Mouse (Mus musculus) cerebellum, postnatal 4 days (tissue): ENCODE data around the gene Kl.

Experiments
- DNase-seq, 2 experiments: peaks; one replicate each; pipeline ENCODE4 v3.0.0; 2022; ENCODE audit warnings: low spot score in 2 of 2, mixed read lengths in 1 of 2

The Kl gene

DNA sequence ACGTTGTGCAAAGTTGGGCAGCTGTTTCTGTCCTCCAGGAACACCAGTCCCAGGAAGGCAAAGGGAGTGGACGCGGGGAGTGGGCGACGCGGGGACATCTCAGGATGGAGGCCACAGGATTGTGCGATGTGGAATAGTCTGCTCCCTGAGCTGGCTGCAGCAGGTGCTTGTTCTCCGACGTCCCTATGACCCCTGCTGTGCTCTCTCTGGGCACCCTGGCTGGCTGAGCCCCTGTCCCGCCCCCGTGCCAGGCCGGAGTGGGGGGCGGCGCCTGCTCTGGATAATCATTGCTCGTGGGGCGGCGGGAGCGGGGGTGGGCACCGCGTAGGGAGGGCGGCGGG lies at the start of gene Kl:
TSS of gene Kl (plus strand) at position 280 of the 341 bp plus-strand sequence.
- DNase-seq: no peak

DNA sequence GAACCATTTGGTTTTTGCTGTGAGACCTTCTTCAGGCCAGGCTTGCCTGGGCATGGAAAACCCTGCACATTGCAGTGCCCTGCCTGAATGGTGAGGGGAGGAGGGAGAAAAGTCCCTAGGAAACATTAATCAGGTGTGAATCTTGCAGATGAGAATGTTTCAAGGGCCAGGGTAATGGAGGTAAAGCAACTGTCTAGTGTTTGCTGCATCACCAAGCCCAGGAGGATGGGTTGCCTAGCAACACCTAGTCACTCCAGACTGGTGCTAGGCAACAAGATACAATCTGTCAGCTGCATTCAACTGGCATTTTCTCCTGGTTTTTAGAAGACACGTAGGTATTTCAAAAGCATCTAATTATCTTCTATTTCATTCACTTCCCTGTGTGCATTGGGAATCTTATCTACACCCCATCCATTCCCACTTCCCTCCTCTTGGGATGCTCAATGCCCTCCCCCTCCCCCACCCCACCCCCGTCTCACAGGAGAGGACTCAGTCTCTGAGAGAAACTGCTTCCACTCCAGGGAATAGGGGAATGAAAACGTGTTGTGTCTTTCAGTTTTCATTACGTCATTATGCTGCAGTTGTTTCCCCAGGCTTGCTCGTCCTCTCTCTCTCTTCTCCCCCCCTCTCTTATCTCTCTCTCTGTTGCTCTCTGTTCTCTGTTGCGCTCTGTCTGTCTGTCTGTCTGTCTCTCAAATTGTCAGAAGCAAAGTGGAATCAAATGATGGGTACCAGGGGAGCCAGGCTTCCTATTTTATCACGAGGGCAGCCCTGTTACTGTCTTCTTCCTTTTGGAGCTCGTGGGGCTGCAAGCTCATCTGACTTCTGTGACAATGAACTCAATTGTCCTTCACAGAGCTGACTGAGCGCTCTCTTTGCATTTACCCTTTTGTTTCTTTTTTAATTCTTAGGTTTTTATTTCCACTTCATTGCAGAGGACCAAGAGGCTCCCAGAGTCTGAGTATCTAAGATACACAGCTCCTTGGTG lies 46.1 kb upstream of the Kl start:
- peak in 1 of 2 experiments; percentile 23 for DNase-seq

DNA sequence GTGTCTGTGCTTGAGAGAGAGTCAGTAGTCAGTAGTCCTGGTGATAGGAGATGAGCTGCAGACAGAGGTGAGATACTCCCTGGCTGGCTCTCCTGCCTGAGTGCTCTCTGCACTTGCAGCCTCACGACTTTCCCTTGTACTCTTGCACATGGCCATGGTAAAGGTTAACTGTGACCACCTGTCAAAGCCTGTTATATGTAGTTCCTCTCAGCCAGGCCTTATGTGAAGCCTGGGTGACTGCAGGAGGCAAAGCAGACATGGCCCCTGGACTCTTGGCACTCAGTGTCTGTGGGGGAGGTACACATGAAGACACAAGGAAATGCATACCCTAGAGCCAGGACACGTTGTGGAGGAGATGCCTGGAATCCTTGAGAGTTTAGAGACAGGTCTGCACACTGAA lies 40.3 kb upstream of the Kl start:
- DNase-seq: no peak

DNA sequence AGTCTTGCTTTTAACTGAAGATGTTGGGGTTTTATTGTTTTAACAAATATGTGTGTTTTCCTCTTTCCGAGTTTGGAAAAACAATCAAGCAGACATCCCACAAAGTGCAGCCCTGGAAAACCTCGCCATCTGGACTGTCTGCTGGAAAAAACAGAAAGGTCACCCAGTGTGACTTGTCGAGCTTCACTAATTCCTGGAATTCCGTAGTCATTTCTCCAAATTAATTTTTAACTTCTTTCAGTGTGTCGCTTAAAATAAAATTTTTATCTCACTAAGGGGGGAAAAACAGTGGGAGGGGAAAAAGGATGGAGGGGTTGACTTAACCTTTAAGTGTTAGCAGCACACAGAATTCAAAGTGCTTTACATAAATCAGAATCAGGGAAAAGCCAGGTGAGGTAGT lies 39.8 kb upstream of the Kl start:
- DNase-seq: no peak

DNA sequence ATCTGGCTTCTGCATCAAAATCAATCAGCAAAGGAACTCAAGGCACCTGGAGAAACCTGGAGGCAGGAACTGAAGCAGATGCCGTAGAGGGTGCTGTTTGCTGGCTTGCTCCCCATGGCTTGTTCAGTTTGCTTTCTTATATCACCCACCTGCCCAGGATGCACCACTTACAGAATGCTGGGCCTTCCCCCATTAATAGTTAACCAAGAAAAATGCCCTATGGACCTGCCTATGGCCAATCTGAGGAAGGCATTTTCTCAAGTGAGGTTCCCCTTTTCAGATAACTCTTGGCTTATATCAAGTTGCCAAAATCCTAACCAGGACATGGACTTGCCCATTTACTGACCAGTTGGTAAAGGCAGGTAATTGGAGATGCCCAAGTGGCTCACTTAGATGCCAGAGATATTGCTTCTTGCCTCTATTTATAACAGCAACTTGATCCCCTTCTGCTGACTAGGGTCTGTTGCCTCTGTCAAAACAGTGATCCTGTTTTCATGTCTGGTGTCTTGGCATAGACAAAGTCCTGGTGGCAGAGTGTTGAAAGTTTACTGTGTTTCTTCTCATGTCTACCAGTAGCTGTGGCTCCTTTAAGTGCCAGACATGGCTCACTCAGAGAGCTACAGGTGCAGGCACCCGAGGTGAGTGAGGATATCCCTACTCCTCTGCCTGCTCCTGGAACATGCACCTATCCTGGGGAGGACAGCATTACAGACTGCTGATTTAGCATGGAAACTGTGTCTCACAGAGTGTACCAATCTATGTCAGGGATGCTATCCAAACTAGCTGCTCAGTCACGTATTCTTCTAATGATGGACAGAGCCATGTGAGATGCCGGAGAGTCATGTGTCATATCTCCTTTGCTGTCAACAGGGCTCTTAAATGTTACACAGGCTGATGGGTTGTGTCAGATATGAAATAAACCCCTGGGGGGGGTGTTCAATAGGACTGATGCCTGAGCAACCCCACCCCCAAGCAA lies 37.0 kb upstream of the Kl start:
- DNase-seq: no peak

DNA sequence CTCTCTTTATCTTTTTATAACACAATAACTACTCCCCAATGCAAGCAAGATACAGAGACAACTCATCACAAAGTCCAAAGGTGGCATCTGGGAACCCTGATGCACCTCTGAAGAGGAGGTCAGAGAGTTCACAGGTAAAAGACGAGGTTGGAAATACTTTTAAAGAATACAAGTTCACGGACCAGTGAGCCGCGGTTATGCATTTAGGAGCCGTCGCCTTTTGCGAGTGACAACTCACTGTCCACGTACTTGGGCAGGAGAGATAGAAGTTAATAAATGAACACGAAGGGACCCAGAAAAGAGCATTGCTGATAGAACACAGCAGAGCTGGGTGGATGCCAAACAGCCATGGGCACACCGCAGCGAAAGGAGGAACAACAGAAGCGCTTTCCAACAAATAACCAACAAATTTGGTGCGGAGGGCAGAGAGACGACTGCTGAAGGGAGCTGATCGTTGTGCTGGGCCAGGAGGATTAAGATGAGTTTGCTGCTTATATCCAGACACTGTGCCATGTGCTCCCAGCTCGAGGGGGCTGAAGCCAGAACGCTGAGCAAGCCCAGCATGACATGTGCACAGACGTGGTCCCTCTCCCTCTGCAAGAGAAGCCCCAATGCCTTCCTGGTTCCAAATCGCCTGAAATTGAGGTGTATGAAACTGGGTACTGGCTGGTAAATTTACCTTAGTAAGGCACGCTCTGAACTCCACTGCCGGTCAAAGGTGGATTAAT lies 35.1 kb upstream of the Kl start:
- DNase-seq: peak in 1 of 2 experiments; percentile 16

DNA sequence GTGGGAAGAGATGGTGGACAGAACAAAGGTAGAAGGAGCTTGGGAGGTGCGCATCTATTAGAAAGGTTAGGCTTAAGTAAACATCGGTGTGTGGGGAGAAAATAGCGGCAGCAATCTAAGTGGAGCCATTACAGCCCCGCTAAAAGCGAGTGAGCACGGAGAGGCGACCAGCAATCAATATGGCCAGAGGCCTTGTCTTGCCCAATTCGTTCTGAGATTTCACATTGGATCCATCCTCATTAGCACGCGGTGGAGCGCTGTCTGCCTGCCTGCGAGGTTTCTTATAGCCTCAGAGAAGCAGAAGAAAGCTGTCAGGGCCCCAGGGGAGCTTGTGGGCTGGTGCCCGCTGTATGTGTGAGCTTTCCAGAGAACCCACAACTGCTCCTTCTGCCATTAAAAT lies 33.8 kb upstream of the Kl start:
- no peak for DNase-seq

DNA sequence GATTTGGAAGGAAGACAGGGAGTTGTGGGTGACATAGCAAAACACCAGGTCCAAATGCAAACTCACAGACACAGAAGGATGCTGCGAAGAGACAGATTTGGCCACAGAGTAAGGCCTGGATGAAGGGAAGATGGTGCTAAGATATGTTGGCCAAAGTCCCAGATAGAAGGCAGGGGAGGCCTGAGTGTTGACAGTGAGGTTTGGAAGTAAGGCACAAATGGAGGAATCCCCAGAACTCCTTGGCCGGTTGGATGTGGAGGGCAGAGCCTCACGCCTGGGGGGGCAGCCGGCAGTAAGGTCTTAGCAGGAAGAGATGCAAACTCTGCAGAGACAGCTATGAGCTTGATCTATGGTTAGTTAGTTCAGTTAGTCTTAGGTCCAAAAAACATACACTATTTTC lies 33.1 kb upstream of the Kl start:
- DNase-seq: no peak

DNA sequence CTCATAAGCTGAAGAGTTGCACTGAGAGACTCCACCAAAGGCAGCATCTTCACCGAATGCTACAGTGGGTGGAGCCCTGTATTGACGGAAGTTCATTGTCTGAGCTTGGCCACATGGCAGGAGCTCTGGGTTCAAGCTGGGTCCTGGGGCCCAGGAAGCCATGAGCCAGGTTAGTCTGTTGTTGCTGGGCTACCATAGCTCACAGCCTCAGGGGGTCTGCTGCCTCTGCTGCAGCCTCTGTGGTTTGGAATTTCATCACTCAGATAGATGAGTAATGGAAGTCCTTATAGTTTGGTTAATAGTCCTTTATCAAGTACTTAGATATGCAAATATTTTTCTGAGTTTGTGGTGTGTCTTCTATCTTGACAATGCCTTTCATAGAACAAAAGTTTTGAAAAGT lies 32.4 kb upstream of the Kl start:
- DNase-seq: no peak

DNA sequence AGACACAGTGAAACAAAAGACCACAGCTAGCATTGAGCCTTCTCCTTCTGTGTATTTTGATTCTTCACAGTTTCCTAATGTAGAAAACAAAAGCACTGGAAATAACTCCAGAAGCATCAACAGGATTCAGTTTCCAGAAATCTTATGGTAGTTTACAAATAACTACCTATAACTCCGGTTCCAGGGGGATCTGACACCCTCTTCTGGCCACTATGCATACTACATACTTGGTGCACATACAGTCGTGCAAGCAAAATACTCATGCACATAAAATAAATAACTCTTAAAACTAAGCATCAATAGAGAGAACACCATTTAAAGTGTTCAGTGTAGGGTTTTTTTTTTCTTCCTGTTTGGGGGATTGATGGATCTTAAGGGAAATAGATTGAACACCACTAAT lies 23.0 kb upstream of the Kl start:
- DNase-seq: no peak

DNA sequence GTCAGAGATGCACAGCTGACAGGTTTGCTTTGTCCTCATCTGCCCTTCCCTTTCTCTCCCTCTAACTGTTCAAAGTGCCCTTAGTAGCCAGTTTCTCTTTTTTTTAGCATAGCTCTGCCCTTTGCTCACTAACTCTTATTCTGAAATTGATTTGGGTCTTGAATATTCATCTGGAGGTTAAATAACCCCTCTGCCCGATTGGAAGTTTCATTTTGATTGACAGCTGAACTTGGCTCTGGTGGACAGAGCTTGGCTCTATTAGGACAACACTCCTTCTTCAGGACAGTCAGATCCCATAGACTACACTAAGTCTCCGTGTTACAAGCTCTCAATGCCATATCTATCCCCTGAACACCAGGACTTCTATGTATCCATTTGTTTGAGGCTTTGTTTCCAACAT lies 19.8 kb upstream of the Kl start:
- no peak for DNase-seq

DNA sequence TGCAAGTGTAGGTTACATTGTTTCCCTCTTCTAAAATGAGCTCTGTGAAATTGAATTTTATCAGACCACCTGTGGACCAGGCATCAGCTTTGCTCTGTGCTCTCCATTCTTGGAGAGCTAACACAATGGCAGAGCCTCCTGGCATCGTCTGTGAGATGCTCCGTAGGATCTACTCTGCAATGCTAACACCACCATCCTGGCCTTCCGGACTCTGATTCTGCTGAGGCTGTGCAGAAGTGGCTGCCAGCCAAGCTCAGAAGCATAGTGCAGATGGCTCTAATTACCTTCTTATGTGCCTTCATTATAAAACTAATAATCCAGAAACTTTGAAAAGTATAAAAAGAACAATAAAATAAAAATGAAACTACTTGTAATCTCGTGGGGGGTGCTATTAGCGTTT lies 16.2 kb upstream of the Kl start:
- peak in 1 of 2 experiments; percentile 7 for DNase-seq

DNA sequence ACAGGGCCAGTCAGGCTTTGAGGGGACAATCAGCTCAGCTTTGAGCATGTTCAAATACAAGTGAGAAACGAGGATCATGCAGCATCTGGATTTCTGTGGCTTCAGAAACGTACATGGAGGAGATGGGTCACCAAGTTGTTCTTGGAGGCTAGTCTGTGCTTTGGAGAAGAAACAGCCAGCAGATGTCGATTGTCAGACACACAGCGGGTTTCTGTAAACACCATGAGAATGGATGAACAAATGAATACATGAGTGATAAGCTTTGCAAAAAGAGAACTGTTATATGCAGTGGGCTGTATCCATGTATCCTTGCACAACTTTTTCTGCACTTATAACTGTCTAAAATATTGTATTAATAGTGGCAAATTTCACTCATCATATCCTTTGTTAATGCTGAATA lies 15.6 kb upstream of the Kl start:
- no peak for DNase-seq

DNA sequence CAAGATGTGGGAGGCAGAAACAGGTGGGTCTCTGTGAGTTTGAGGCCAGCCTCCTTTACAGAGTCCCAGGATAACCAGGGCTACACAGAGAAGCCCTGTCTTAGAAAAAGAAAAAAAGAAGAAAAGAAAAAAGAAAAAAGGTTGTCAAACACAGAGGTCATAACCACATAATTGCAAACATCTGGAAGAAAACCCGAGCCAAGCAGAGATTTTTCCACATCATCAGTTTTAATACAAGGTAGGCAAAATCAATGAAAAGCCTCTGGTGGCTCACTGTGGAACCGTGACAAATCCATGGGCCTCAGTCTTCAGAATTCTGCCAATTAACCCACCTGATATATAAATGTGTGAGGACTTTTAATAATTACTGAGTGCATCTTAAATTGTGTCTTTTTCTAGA lies 14.9 kb upstream of the Kl start:
- DNase-seq: no peak

DNA sequence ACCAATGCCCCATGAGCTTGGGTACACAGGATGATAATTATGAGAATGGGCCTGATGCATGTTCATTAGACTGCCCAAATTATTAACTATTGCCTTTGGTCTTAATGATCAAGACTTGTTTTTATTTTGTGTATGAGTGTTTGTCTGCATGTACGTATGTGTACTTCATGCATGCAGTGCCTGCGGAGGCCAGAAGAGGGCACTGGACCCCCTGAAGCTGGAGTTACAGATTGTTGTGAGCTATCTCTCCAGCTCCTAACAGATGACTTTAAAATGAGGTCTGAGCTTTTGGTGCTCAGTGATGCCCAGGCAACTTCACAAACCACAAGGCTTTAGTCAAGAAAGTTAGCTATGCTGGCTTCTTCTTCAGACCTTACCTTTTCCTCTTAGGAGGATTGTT lies 6.8 kb upstream of the Kl start:
- no peak for DNase-seq

DNA sequence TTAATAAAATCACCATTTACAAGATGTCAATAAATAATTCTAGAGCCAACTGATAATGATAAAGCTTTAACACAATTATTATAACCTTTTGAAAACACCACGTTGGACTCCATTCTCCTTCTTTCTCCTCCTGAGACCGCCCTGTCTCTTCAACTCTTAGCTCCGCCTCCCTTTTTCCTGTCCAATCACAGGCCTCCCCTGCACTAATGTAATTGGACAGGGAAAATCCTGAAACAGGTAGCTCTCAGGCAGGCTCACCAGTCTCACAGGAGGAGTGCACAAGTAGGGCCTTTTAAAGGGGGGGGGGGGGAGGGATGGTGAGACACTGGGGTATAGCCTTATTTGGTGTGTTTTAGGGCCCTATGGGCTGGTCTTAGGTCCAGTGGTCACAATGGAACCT lies 3.3 kb upstream of the Kl start:
- no peak for DNase-seq

DNA sequence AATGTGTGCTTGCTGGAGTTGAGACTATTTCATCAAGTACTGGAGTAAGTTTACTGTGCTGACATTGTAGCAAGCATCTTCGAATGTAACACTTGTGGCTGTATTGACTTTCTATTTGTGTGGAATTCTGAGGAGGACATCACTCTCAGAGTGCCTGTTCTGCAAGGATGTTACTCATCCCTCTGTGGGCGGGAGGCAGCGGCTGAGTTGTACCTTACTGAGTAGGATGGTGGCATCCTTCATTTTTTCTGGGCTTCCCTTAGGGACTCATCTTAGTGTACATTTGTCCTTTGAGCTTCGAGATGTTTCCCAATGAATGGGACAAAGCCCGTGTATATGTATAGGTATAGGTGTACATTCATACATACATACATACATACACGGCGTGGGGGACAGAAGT lies 1.1 kb upstream of the Kl start:
- DNase-seq: no peak

DNA sequence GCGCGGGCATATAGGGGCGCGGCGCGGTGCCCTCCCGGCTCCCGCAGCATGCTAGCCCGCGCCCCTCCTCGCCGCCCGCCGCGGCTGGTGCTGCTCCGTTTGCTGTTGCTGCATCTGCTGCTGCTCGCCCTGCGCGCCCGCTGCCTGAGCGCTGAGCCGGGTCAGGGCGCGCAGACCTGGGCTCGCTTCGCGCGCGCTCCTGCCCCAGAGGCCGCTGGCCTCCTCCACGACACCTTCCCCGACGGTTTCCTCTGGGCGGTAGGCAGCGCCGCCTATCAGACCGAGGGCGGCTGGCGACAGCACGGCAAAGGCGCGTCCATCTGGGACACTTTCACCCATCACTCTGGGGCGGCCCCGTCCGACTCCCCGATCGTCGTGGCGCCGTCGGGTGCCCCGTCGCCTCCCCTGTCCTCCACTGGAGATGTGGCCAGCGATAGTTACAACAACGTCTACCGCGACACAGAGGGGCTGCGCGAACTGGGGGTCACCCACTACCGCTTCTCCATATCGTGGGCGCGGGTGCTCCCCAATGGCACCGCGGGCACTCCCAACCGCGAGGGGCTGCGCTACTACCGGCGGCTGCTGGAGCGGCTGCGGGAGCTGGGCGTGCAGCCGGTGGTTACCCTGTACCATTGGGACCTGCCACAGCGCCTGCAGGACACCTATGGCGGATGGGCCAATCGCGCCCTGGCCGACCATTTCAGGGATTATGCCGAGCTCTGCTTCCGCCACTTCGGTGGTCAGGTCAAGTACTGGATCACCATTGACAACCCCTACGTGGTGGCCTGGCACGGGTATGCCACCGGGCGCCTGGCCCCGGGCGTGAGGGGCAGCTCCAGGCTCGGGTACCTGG lies 488 bp downstream of the Kl start:
- DNase-seq: peak in 1 of 2 experiments; percentile 12

DNA sequence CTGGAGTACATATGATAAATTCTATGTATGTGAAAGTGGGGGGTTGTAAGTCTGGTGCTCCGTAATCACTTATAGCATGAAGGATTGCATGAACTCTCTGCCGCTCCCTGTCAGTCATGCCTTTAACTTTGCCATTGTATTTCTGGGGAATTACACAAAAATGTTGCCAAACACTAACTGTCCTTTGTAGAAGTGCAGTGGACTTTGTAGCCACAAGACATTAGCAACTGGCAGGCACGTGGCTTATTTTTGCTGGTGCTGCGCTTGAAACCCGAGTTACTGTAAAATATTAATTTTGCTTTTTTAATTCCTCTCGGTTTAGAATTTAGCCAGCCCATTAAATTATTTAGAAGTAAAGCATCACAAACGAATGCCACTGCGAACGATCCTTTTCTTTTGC lies 2.4 kb downstream of the Kl start:
- no peak for DNase-seq

DNA sequence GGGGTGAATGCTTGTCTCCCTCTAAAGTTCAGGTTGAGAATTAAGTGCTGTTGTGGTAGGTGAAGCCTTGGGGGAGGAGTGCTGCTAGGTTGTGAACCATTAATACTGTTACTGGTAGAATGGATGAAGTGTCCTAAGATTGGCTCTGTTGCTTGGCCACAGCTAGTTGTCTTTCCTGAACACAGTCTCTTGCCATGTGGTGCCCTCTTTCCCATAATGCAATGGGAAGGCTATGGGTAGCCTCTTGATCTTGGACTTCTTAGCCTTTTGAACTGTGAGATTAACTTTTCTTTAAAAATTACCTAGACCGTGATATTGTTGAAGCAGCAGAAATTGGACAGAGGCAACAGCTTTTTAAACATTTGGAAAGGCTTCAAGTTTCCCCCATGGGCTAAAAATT lies 7.5 kb downstream of the Kl start:
- no peak for DNase-seq

DNA sequence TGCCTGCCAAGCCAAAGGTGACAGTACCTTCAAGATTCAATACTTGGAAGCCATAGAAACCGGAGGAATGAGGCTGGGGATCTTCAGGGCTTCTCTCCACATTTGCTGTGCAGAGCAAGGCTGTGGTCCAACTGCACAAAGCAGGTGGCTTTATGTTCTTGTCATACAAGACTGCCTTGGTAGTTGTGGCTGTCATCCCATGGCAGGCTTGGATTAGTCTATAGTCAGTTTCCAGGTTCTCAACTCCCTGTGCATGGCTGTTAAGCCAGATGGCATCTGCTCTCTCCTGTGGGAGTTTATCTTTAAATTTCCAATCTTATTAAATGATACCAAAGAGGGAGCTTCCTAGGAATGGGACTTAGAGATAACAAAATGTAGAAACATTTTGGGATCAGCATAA lies 9.2 kb downstream of the Kl start:
- DNase-seq: no peak
